Mouse (Mus musculus) CH12.LX (cell line): ENCODE data around the gene Synj2. TPM values are rescaled to one million over a fixed set of nuclear protein-coding genes. Genes with fewer than 3 reads are reported as not detected.

Experiments used
- DNase-seq: peaks from one replicate; pipeline ENCODE4 v3.0.0-alpha.2; 2013; ENCODE audit errors: extremely low read depth
- H3K27ac ChIP-seq: 2 replicates; pipeline ENCODE4 v1.5.1; 2012; ENCODE audit warnings: low read depth, mild to moderate bottlenecking, control low read depth, moderate library complexity; ENCODE audit not compliant: insufficient read depth
- H3K27me3 ChIP-seq: replicated peaks from 2 replicates; pipeline ENCODE3; 2012; ENCODE audit warnings: inconsistent platforms
- H3K36me3 ChIP-seq, 2 experiments: replicated peaks in 1 of 2; 2 replicates each; pipeline versions ENCODE3 to v1.6.1; 2012; ENCODE audit warnings: inconsistent platforms in 1 of 2, low read length in 1 of 2, mild to moderate bottlenecking in 1 of 2, mixed read lengths in 1 of 2, moderate library complexity in 1 of 2; ENCODE audit not compliant: control insufficient read depth in 1 of 2, insufficient read depth in 1 of 2
- H3K4me1 ChIP-seq, 2 experiments: 2 replicates each; pipeline ENCODE4 v1.6.1; 2012; ENCODE audit warnings: inconsistent platforms in 1 of 2, moderate library complexity in 1 of 2; ENCODE audit not compliant: insufficient read depth in 2 of 2, control insufficient read depth in 1 of 2
- H3K4me2 ChIP-seq: 2 replicates; pipeline ENCODE4 v1.6.1; 2012; ENCODE audit warnings: low read depth, mild to moderate bottlenecking, control low read depth; ENCODE audit not compliant: poor library complexity, insufficient read depth, severe bottlenecking
- H3K4me3 ChIP-seq, 3 experiments: fragments of 150-350 bp in 1 of 3; sonication (generic) in 1 of 3; replicated peaks in 1 of 3; 2 replicates each; pipeline versions ENCODE3 to v1.5.1; 2011 to 2012; ENCODE audit warnings: low read depth in 2 of 3, low read length in 2 of 3, mild to moderate bottlenecking in 2 of 3, moderate library complexity in 2 of 3, control low read depth in 1 of 3, improper control_type of control experiment in 1 of 3, inconsistent platforms in 1 of 3, mixed read lengths in 1 of 3; ENCODE audit not compliant: poor library complexity in 1 of 3
- H3K79me2 ChIP-seq: replicated peaks from 2 replicates; pipeline ENCODE4 v1.6.1; 2012; ENCODE audit warnings: mild to moderate bottlenecking, moderate library complexity; ENCODE audit not compliant: control insufficient read depth, poor library complexity, insufficient read depth, severe bottlenecking; ENCODE audit errors: extremely low read depth
- H3K9ac ChIP-seq: 2 replicates; pipeline ENCODE4 v1.6.1; 2012; ENCODE audit warnings: low read depth, mild to moderate bottlenecking, control low read depth, moderate library complexity; ENCODE audit not compliant: insufficient read depth
- H3K9me3 ChIP-seq: replicated peaks from 2 replicates; pipeline ENCODE3; 2012; ENCODE audit warnings: low read length, inconsistent platforms, mixed read lengths
- BHLHE40 ChIP-seq: IDR thresholded peaks from 2 replicates; pipeline ENCODE4 v1.6.1; 2011; ENCODE audit warnings: mild to moderate bottlenecking, low read depth, low read length, improper control_type of control experiment
- CHD1 ChIP-seq: IDR thresholded peaks from 2 replicates; pipeline ENCODE4 v1.6.1; 2012; ENCODE audit warnings: low read depth, low read length, improper control_type of control experiment, inconsistent platforms
- CHD2 ChIP-seq: IDR thresholded peaks from 2 replicates; pipeline ENCODE4 v1.6.1; 2011; ENCODE audit warnings: low read length, improper control_type of control experiment
- CTCF ChIP-seq, 2 experiments: IDR thresholded peaks in 1 of 2; conservative IDR thresholded peaks in 1 of 2; 2 replicates each; pipeline ENCODE4 v1.5.1; 2011 to 2012; ENCODE audit warnings: low read depth in 2 of 2, low read length in 2 of 2, improper control_type of control experiment in 1 of 2, inconsistent platforms in 1 of 2, mild to moderate bottlenecking in 1 of 2, moderate library complexity in 1 of 2
- ELF1 ChIP-seq: IDR thresholded peaks from 2 replicates; pipeline ENCODE4 v1.6.1; 2014; ENCODE audit warnings: low read depth, mild to moderate bottlenecking, inconsistent platforms, low read length, improper control_type of control experiment
- EP300 ChIP-seq: IDR thresholded peaks from 2 replicates; pipeline ENCODE4 v1.6.1; 2011; ENCODE audit warnings: low read length, improper control_type of control experiment
- ETS1 ChIP-seq: conservative IDR thresholded peaks from 2 replicates; pipeline ENCODE4 v1.6.1; 2012; ENCODE audit warnings: low read depth, mild to moderate bottlenecking, inconsistent platforms, low read length, improper control_type of control experiment, moderate library complexity
- GABPA ChIP-seq: IDR thresholded peaks from 2 replicates; pipeline ENCODE4 v1.6.1; 2012; ENCODE audit warnings: low read depth, low read length, improper control_type of control experiment, inconsistent platforms; ENCODE audit not compliant: insufficient replicate concordance
- HCFC1 ChIP-seq: IDR thresholded peaks from 2 replicates; pipeline ENCODE4 v1.6.1; 2012; ENCODE audit warnings: low read depth, mild to moderate bottlenecking, inconsistent platforms, low read length, improper control_type of control experiment
- IRF4 ChIP-seq: IDR thresholded peaks from 2 replicates; pipeline ENCODE4 v1.6.1; 2014; ENCODE audit warnings: low read depth, mild to moderate bottlenecking, inconsistent platforms, low read length, improper control_type of control experiment
- JUN ChIP-seq: IDR thresholded peaks from 2 replicates; pipeline ENCODE4 v1.6.1; 2011; ENCODE audit warnings: low read depth, mild to moderate bottlenecking, low read length, improper control_type of control experiment, moderate library complexity; ENCODE audit not compliant: insufficient read depth
- JUND ChIP-seq: conservative IDR thresholded peaks from 2 replicates; pipeline ENCODE4 v1.6.1; 2011; ENCODE audit warnings: low read depth, low read length, improper control_type of control experiment
- MAFK ChIP-seq: IDR thresholded peaks from 2 replicates; pipeline ENCODE4 v1.6.1; 2011; ENCODE audit warnings: low read length, improper control_type of control experiment; ENCODE audit not compliant: insufficient replicate concordance
- MAX ChIP-seq: IDR thresholded peaks from 2 replicates; pipeline ENCODE4 v1.6.1; 2011; ENCODE audit warnings: low read length, improper control_type of control experiment
- MAZ ChIP-seq: IDR thresholded peaks from 2 replicates; pipeline ENCODE4 v1.6.1; 2012; ENCODE audit warnings: low read depth, mild to moderate bottlenecking, inconsistent platforms, low read length, improper control_type of control experiment, moderate library complexity
- MYC ChIP-seq: IDR thresholded peaks from 2 replicates; pipeline ENCODE4 v1.6.1; 2011; ENCODE audit warnings: low read depth, mild to moderate bottlenecking, improper control_type of control experiment, low read length
- NELFE ChIP-seq: IDR thresholded peaks from 2 replicates; pipeline ENCODE4 v1.6.1; 2011; ENCODE audit warnings: low read depth, low read length, improper control_type of control experiment
- PAX5 ChIP-seq: IDR thresholded peaks from 2 replicates; pipeline ENCODE4 v1.6.1; 2012; ENCODE audit warnings: low read length, inconsistent platforms, mixed read lengths
- POLR2A ChIP-seq: IDR thresholded peaks from 2 replicates; pipeline ENCODE4 v1.6.1; 2011; ENCODE audit warnings: low read depth, mild to moderate bottlenecking, improper control_type of control experiment, low read length
- POLR2AphosphoS2 ChIP-seq: IDR thresholded peaks from 2 replicates; pipeline ENCODE4 v1.6.1; 2011; ENCODE audit warnings: low read depth, low read length, improper control_type of control experiment
- RAD21 ChIP-seq: IDR thresholded peaks from 2 replicates; pipeline ENCODE4 v1.6.1; 2011; ENCODE audit warnings: low read depth, mild to moderate bottlenecking, low read length, improper control_type of control experiment, moderate library complexity
- USF2 ChIP-seq: conservative IDR thresholded peaks from 2 replicates; pipeline ENCODE4 v1.6.1; 2011; ENCODE audit warnings: low read depth, low read length, improper control_type of control experiment
- ZC3H11A ChIP-seq: IDR thresholded peaks from 2 replicates; pipeline ENCODE4 v1.6.1; 2012; ENCODE audit warnings: low read depth, mild to moderate bottlenecking, inconsistent platforms, low read length, improper control_type of control experiment
- ZKSCAN1 ChIP-seq: IDR thresholded peaks from 2 replicates; pipeline ENCODE4 v1.6.1; 2012; ENCODE audit warnings: low read depth, inconsistent platforms, low read length, improper control_type of control experiment, borderline replicate concordance
- ZMIZ1 ChIP-seq: IDR thresholded peaks from 2 replicates; pipeline ENCODE4 v1.6.1; 2012; ENCODE audit warnings: low read depth, mild to moderate bottlenecking, inconsistent platforms, low read length, improper control_type of control experiment
- ZNF384 ChIP-seq: IDR thresholded peaks from 2 replicates; pipeline ENCODE4 v1.6.1; 2012; ENCODE audit warnings: low read depth, low read length, improper control_type of control experiment, inconsistent platforms
- dilution Hi-C: fragments of 300-500 bp; cut with MboI; formaldehyde crosslinking; loops from 2 replicates; pipeline ENCODE4 v1.14.3; 2020; ENCODE audit warnings: low sequenced_read_pairs; ENCODE audit not compliant: extremely low pct_unique_long_range_greater_than_20kb, extremely low pct_ligation_motif_present
- in situ Hi-C: fragments of 300-500 bp; cut with MboI; formaldehyde crosslinking; loops from 3 replicates; pipeline ENCODE4 v1.14.3; 2019; ENCODE audit warnings: low sequenced_read_pairs, low pct_ligation_motif_present, low pct_unique_long_range_greater_than_20kb, mixed read lengths
- polyA plus RNA-seq: library from polyadenylated mRNA; unstranded; fragments of >175 nt; gene quantifications from 2 replicates; pipeline ENCODE4 v1.2.1, GENCODE M21; 2012; ENCODE audit warnings: low read depth; ENCODE audit not compliant: insufficient read length
- total RNA-seq, 2 experiments: library from RNA; depleted of rRNA; stranded (reverse); fragments of 300-350 nt in 1 of 2; fragments of >200 nt in 1 of 2; gene quantifications; 2 replicates each; pipeline ENCODE4 v1.2.3; 2012 to 2014

The Synj2 gene
- total and polyA plus RNA-seq, 3 experiments: 5.3 to 10.9 (median 6.8) TPM

- H3K4me1 ChIP-seq: peaks cover 5 to 8% of the 10 kb centered on the region in 2 experiments; a peak in 3 of 4 replicates
- no peak overlapping the region for H3K4me3 ChIP-seq
- H3K4me2 ChIP-seq: no peak overlapping the region
- H3K9me3 ChIP-seq: no peaks in the 10 kb centered on the region
- dilution Hi-C loops (no loop called here), in situ Hi-C loops (no loop called here)
- H3K27ac ChIP-seq: no peak overlapping the region
- no peaks in the 10 kb centered on the region for H3K27me3 ChIP-seq
- DNase-seq: no peak
- no peaks in the 10 kb centered on the region for H3K79me2 ChIP-seq
- TF ChIP-seq ZKSCAN1: no peak
- no peak for TF ChIP-seq PAX5
- no peak for TF ChIP-seq NELFE
- no peak for TF ChIP-seq IRF4
- TF ChIP-seq MAZ: no peak
- no peak for TF ChIP-seq USF2
- no peak for TF ChIP-seq ZMIZ1
- TF ChIP-seq POLR2A: no peak
- TF ChIP-seq JUND: no peak
- TF ChIP-seq MAX: no peak
- TF ChIP-seq ZNF384: no peak
- TF ChIP-seq ELF1: no peak
- no peak for TF ChIP-seq GABPA
- TF ChIP-seq EP300: no peak
- no peak for TF ChIP-seq CTCF (conservative IDR thresholded peaks at IDR 0.05 in 1 of 2, IDR thresholded peaks at IDR 0.05 in 1 of 2; ENCODE audit: low read depth in 2 of 2, low read length in 2 of 2)
- TF ChIP-seq POLR2AphosphoS2: no peak
- TF ChIP-seq MAFK: no peak
- TF ChIP-seq CHD2: no peak
- TF ChIP-seq MYC: no peak
- no peak overlapping the region for H3K9ac ChIP-seq
- peaks cover 6 to 86% of the 10 kb centered on the region in 2 experiments for H3K36me3 ChIP-seq
Observed at GRCm38 (mm10) chr17:6037507-6037906, 96.4 kb downstream of the Synj2 start.

- peaks cover 15 to 68% of the 10 kb centered on the region in 2 experiments for H3K36me3 ChIP-seq
Observed at GRCm38 (mm10) chr17:6052801-6053200, 111.7 kb downstream of the Synj2 start.

More at GRCm38 (mm10) chr17:6052801-6053200, 111.7 kb downstream of the Synj2 start:
- H3K4me3 ChIP-seq: no peak overlapping the region
- no peaks in the 10 kb centered on the region for H3K79me2 ChIP-seq
- in situ Hi-C loops (no loop called here), dilution Hi-C loops (no loop called here)
- H3K27ac ChIP-seq: no peak overlapping the region
- no peak overlapping the region for H3K9ac ChIP-seq
- H3K9me3 ChIP-seq: no peaks in the 10 kb centered on the region
- peaks cover 2 to 27% of the 10 kb centered on the region in 2 experiments; a peak in 3 of 4 replicates for H3K4me1 ChIP-seq
- H3K4me2 ChIP-seq: no peak overlapping the region
- no peaks in the 10 kb centered on the region for H3K27me3 ChIP-seq
- no peak for DNase-seq
- no peak for TF ChIP-seq CHD1
- TF ChIP-seq MAZ: no peak
- no peak for TF ChIP-seq RAD21
- no peak for TF ChIP-seq MYC
- TF ChIP-seq ZNF384: no peak
- TF ChIP-seq BHLHE40: no peak
- no peak for TF ChIP-seq ETS1
- TF ChIP-seq POLR2A: no peak
- no peak for TF ChIP-seq HCFC1
- no peak for TF ChIP-seq NELFE
- no peak for TF ChIP-seq IRF4
- TF ChIP-seq JUN: no peak
- no peak for TF ChIP-seq ZC3H11A
- TF ChIP-seq POLR2AphosphoS2: no peak
